Mouse (Mus musculus): ENCODE measurements around the gene Agbl1. TPM values are rescaled to one million over a fixed set of nuclear protein-coding genes. Genes with fewer than 3 reads are reported as not detected.

The Agbl1 gene
- polyA plus RNA-seq, 1 experiment from 2014 or later = 0.08 TPM

DNA sequence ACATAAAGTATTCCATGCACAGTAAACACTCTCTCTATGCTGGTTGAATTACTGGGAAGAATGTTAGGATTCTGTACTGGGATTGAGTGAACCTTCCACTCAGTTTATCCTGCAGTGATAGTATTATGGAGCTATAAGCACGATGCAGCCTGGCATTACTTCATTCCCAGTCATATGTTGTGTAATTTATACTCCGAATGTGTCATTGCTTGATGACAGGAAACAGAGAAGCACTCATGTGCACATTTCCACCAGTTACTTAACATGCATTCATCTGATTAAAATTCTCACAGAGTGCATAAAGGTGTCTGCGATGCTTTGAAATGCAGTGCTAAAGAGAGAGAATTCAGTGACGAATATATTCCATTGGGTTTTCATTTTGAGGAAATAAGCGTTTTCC lies 682.0 kb downstream of the Agbl1 start:
- Histone ChIP-seq H3K27me3 (ENCODE audit: control insufficient read depth, insufficient read depth, low read length) (no peaks in the 10 kb centered on the region), H3K9me3 (ENCODE audit: control insufficient read depth, low read length) (no peaks in the 10 kb centered on the region), H3K4me2 (replicated peaks; ENCODE audit: low read depth, low read length) (no peak overlapping the region), H3K4me1 (ENCODE audit: control insufficient read depth, insufficient read depth, low read length) (no peaks in the 10 kb centered on the region), H3K36me3 (ENCODE audit: control insufficient read depth, insufficient read depth, low read length) (no peaks in the 10 kb centered on the region), H3K4me3 (ENCODE audit: low read length) (no peak overlapping the region), H3K9ac (ENCODE audit: low read depth, low read length) (no peak overlapping the region), H3K27ac (ENCODE audit: low read depth, low read length) (no peak overlapping the region)
- whole genome bisulfite sequencing = 92% methylated on average over 5 of the region's 5 CpGs
- no peak for ATAC-seq (ENCODE audit: low FRiP score, low TSS enrichment)

- Histone ChIP-seq H3K4me2 (replicated peaks; ENCODE audit: low read depth, low read length) (no peak overlapping the region), H3K9ac (ENCODE audit: low read depth, low read length) (no peak overlapping the region), H3K27me3 (ENCODE audit: control insufficient read depth, insufficient read depth, low read length) (no peaks in the 10 kb centered on the region), H3K36me3 (ENCODE audit: control insufficient read depth, insufficient read depth, low read length) (no peaks in the 10 kb centered on the region), H3K27ac (ENCODE audit: low read depth, low read length) (no peak overlapping the region), H3K9me3 (ENCODE audit: control insufficient read depth, low read length) (no peaks in the 10 kb centered on the region), H3K4me3 (ENCODE audit: low read length) (no peak overlapping the region), H3K4me1 (ENCODE audit: control insufficient read depth, insufficient read depth, low read length) (no peaks in the 10 kb centered on the region)
- ATAC-seq (ENCODE audit: low FRiP score, low TSS enrichment) = no peak
Observed at GRCm38 (mm10) chr7:76918871-76919270, 689.2 kb downstream of the Agbl1 start.

GRCm38 (mm10) chr7:76921671-76922070 lies 692.0 kb downstream of the Agbl1 start:
- Histone ChIP-seq H3K27ac (ENCODE audit: low read depth, low read length) (no peak overlapping the region), H3K4me3 (ENCODE audit: low read length) (no peak overlapping the region), H3K36me3 (ENCODE audit: control insufficient read depth, insufficient read depth, low read length) (no peaks in the 10 kb centered on the region), H3K9me3 (ENCODE audit: control insufficient read depth, low read length) (no peaks in the 10 kb centered on the region), H3K27me3 (ENCODE audit: control insufficient read depth, insufficient read depth, low read length) (no peaks in the 10 kb centered on the region), H3K4me1 (ENCODE audit: control insufficient read depth, insufficient read depth, low read length) (no peaks in the 10 kb centered on the region), H3K4me2 (replicated peaks; ENCODE audit: low read depth, low read length) (no peak overlapping the region), H3K9ac (ENCODE audit: low read depth, low read length) (no peak overlapping the region)
- 60% methylated on average over 2 of the region's 2 CpGs for WGBS
- ATAC-seq (ENCODE audit: low FRiP score, low TSS enrichment) = no peak

DNA sequence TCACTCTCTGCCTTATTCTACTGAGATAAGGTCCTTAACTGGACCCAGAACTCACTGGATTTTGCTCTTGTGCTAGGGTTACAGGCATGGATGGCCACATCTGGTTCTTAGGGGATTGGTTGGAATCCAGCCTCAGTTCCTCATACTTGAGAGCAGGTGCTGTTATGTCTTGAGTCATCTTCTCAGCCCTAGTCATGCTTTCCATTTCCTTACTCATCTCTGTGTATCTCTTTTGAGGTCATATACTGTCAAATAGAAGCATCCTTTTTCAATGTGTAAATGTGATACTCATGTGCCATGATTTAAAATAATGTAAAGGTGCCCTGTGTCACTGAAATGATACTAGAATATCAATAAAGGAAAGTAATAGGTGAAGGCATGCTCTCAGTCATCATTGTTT lies 705.5 kb downstream of the Agbl1 start:
- Histone ChIP-seq H3K27ac (ENCODE audit: low read depth, low read length) (no peak overlapping the region), H3K36me3 (ENCODE audit: control insufficient read depth, insufficient read depth, low read length) (no peaks in the 10 kb centered on the region), H3K9me3 (ENCODE audit: control insufficient read depth, low read length) (no peaks in the 10 kb centered on the region), H3K27me3 (ENCODE audit: control insufficient read depth, insufficient read depth, low read length) (no peaks in the 10 kb centered on the region), H3K9ac (ENCODE audit: low read depth, low read length) (no peak overlapping the region), H3K4me1 (ENCODE audit: control insufficient read depth, insufficient read depth, low read length) (no peaks in the 10 kb centered on the region), H3K4me3 (ENCODE audit: low read length) (no peak overlapping the region), H3K4me2 (replicated peaks; ENCODE audit: low read depth, low read length) (no peak overlapping the region)
- no peak for ATAC-seq (ENCODE audit: low FRiP score, low TSS enrichment)

DNA sequence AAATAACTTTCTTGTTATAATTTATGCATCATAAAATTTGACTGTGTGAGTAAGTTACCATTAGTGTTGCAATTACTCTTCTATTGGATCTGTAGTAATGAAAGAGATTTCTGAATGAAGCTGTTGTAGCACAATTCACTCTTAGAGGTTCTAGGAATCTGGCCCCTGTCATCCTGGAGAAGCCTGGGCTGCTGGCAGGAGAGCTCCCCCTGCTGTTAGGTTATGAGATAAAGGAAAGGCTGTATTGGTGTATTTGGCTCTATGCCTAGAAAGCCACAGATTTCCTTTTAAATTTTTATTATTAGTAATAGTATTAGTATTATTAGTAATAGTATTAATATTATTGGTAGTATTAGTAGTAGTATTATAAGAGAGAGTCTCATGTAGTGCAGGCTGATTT lies 711.8 kb downstream of the Agbl1 start:
- Histone ChIP-seq H3K27ac (ENCODE audit: low read depth, low read length) (no peak overlapping the region), H3K9ac (ENCODE audit: low read depth, low read length) (no peak overlapping the region), H3K4me3 (ENCODE audit: low read length) (no peak overlapping the region), H3K9me3 (ENCODE audit: control insufficient read depth, low read length) (no peaks in the 10 kb centered on the region), H3K27me3 (ENCODE audit: control insufficient read depth, insufficient read depth, low read length) (no peaks in the 10 kb centered on the region), H3K36me3 (ENCODE audit: control insufficient read depth, insufficient read depth, low read length) (no peaks in the 10 kb centered on the region), H3K4me2 (replicated peaks; ENCODE audit: low read depth, low read length) (no peak overlapping the region), H3K4me1 (ENCODE audit: control insufficient read depth, insufficient read depth, low read length) (no peaks in the 10 kb centered on the region)
- ATAC-seq (ENCODE audit: low FRiP score, low TSS enrichment) = no peak

- Histone ChIP-seq H3K27me3 (ENCODE audit: control insufficient read depth, insufficient read depth, low read length) (no peaks in the 10 kb centered on the region), H3K4me2 (replicated peaks; ENCODE audit: low read depth, low read length) (no peak overlapping the region), H3K4me3 (ENCODE audit: low read length) (no peak overlapping the region), H3K27ac (ENCODE audit: low read depth, low read length) (no peak overlapping the region), H3K9me3 (ENCODE audit: control insufficient read depth, low read length) (no peaks in the 10 kb centered on the region), H3K9ac (ENCODE audit: low read depth, low read length) (no peak overlapping the region), H3K36me3 (ENCODE audit: control insufficient read depth, insufficient read depth, low read length) (no peaks in the 10 kb centered on the region), H3K4me1 (ENCODE audit: control insufficient read depth, insufficient read depth, low read length) (no peaks in the 10 kb centered on the region)
- WGBS = 2% methylated on average over 3 of the region's 3 CpGs
- ATAC-seq (ENCODE audit: low FRiP score, low TSS enrichment) = no peak
Observed at GRCm38 (mm10) chr7:76971334-76971733, 741.6 kb downstream of the Agbl1 start.

DNA sequence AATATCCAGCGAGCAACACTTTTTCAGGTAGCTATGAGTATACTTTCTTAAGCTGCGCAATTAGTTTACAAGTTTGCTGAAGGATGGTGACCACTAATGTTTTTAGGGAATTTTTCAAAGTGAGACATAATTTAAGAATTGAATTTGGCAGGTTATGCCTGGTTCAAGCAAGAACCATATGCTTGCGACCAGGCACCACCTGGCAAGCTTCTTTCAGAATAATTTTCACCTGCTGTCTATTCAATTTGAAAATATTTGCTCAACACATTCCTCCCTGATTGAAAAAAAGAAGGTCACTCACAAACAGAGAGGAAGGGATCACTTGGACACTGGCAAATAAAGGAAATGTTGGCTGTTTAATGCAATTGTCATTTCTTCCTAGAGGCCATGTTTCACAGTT lies 779.9 kb downstream of the Agbl1 start:
- H3K9ac ChIP-seq (ENCODE audit: low read depth, low read length) = no peak overlapping the region
- H3K27ac ChIP-seq (ENCODE audit: low read depth, low read length) = no peak overlapping the region
- WGBS = 88% methylated on average over 3 of the region's 3 CpGs
- no peaks in the 10 kb centered on the region for H3K36me3 ChIP-seq (ENCODE audit: control insufficient read depth, insufficient read depth, low read length)
- no peaks in the 10 kb centered on the region for H3K27me3 ChIP-seq (ENCODE audit: control insufficient read depth, insufficient read depth, low read length)
- H3K4me3 ChIP-seq (ENCODE audit: low read length) = no peak overlapping the region
- ATAC-seq (ENCODE audit: low FRiP score, low TSS enrichment) = no peak
- H3K9me3 ChIP-seq (ENCODE audit: control insufficient read depth, low read length) = no peaks in the 10 kb centered on the region
- no peaks in the 10 kb centered on the region for H3K4me1 ChIP-seq (ENCODE audit: control insufficient read depth, insufficient read depth, low read length)
- H3K4me2 ChIP-seq (replicated peaks; ENCODE audit: low read depth, low read length) = no peak overlapping the region

DNA sequence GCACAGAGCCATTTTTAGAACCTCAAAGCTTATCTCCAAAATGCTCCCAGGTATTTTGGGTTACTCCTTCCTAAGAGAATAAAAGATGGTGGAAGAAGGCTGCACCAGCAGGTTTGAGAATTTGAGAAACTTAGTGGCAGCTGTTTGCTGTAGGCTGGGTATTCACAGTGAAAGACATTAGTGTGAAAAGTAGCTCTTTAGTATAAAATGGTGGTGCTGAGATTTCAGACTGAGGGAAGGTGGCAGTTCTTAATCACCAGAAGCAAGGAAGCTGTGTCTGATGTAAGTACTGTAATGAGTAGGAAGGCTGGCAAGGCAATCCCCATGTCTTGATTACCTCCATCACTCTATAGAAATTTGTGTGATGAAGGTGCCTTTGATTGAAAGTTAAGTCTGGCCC lies 799.3 kb downstream of the Agbl1 start:
- Histone ChIP-seq H3K27me3 (ENCODE audit: control insufficient read depth, insufficient read depth, low read length) (no peaks in the 10 kb centered on the region), H3K27ac (ENCODE audit: low read depth, low read length) (no peak overlapping the region), H3K4me1 (ENCODE audit: control insufficient read depth, insufficient read depth, low read length) (no peaks in the 10 kb centered on the region), H3K4me3 (ENCODE audit: low read length) (no peak overlapping the region), H3K9ac (ENCODE audit: low read depth, low read length) (no peak overlapping the region), H3K9me3 (ENCODE audit: control insufficient read depth, low read length) (no peaks in the 10 kb centered on the region), H3K4me2 (replicated peaks; ENCODE audit: low read depth, low read length) (no peak overlapping the region), H3K36me3 (ENCODE audit: control insufficient read depth, insufficient read depth, low read length) (no peaks in the 10 kb centered on the region)
- ATAC-seq (ENCODE audit: low FRiP score, low TSS enrichment) = no peak

DNA sequence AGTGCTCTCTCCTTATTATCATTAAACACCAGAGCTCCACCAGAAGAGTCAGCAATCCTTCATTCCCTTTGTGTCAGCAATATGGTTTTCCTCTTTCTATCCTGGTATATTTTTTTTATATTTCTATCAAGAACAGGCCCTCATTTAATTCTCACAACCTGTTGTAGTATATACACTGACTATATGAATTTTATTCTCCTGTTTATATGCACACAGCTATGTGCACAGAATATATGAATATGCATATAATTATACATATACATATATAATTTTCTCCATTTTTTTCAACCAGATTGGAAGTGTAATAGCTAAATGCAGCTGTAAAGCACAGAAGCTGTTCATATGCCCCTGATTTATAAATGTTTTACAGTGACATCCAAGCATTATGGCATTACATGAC lies 846.3 kb downstream of the Agbl1 start:
- ATAC-seq (ENCODE audit: low FRiP score, low TSS enrichment) = no peak
- Histone ChIP-seq H3K4me3 (ENCODE audit: low read length) (no peak overlapping the region), H3K27me3 (ENCODE audit: control insufficient read depth, insufficient read depth, low read length) (no peaks in the 10 kb centered on the region), H3K9me3 (ENCODE audit: control insufficient read depth, low read length) (no peaks in the 10 kb centered on the region), H3K4me2 (replicated peaks; ENCODE audit: low read depth, low read length) (no peak overlapping the region), H3K9ac (ENCODE audit: low read depth, low read length) (no peak overlapping the region), H3K27ac (ENCODE audit: low read depth, low read length) (no peak overlapping the region), H3K4me1 (ENCODE audit: control insufficient read depth, insufficient read depth, low read length) (no peaks in the 10 kb centered on the region), H3K36me3 (ENCODE audit: control insufficient read depth, insufficient read depth, low read length) (no peaks in the 10 kb centered on the region)

GRCm38 (mm10) chr7:77087266-77087665 lies 857.6 kb downstream of the Agbl1 start:
- ATAC-seq (ENCODE audit: low FRiP score, low TSS enrichment) = no peak
- no peaks in the 10 kb centered on the region for H3K9me3 ChIP-seq (ENCODE audit: control insufficient read depth, low read length)
- no peaks in the 10 kb centered on the region for H3K4me1 ChIP-seq (ENCODE audit: control insufficient read depth, insufficient read depth, low read length)
- H3K27me3 ChIP-seq (ENCODE audit: control insufficient read depth, insufficient read depth, low read length) = no peaks in the 10 kb centered on the region
- no peaks in the 10 kb centered on the region for H3K36me3 ChIP-seq (ENCODE audit: control insufficient read depth, insufficient read depth, low read length)
- H3K9ac ChIP-seq (ENCODE audit: low read depth, low read length) = no peak overlapping the region
- whole genome bisulfite sequencing = 89% methylated on average over 1 of the region's 1 CpGs
- H3K4me2 ChIP-seq (replicated peaks; ENCODE audit: low read depth, low read length) = no peak overlapping the region
- no peak overlapping the region for H3K4me3 ChIP-seq (ENCODE audit: low read length)
- no peak overlapping the region for H3K27ac ChIP-seq (ENCODE audit: low read depth, low read length)
